Mouse (Mus musculus) olfactory bulb, adult 2 months (tissue): Measurements from ENCODE around the gene AI837181.

Experiments used
- CTCF ChIP-seq: fragments of 200-500 bp; IDR thresholded peaks from 2 replicates; pipeline ENCODE4 v1.5.1; 2012; ENCODE audit warnings: low read depth, mild to moderate bottlenecking, low read length, moderate library complexity; ENCODE audit not compliant: insufficient read depth
- POLR2A ChIP-seq: fragments of 200-500 bp; IDR thresholded peaks from 2 replicates; pipeline ENCODE4 v1.6.1; 2012; ENCODE audit warnings: mild to moderate bottlenecking, low read depth, low read length, moderate library complexity; ENCODE audit not compliant: insufficient read depth

DNA sequence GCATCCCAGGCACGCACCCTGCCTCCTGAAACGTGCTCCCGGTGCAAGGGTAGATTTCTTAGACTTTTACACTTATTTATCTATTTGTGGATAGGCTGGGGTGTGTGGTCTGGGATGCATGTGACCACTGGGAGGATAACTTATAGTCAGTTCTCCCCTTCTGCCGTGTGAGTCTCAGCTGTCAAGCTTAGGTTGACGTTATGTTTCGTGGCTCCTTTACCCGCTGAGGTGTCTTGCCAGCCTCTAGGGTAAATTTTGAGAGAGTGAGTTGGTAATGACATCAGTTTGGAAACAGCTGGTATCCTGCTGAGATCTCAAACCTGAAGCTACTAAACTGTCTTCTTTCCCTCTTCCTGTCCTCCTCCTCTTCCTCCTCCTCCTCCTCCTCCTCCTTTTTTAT is 19.0 kb upstream of the AI837181 start:
- TF ChIP-seq CTCF (no peak), POLR2A (no peak)
